Mouse (Mus musculus): Measurements from ENCODE around the gene Dmpk. TPM values are rescaled to one million over a fixed set of nuclear protein-coding genes. Genes with fewer than 3 reads are reported as not detected.

The Dmpk gene
- polyA plus RNA-seq, 1 experiment = 7.7 TPM

- Histone ChIP-seq H3K27me3 (replicated peaks) (no peaks in the 10 kb centered on the region), H3K4me3 (replicated peaks) (no peak overlapping the region), H3K4me1 (peaks cover 59% of the 10 kb centered on the region), H3K36me3 (replicated peaks; ENCODE audit: low read length) (peaks cover 62% of the 10 kb centered on the region), H3K9me3 (no peaks in the 10 kb centered on the region)
- TF ChIP-seq FLI1 (IDR thresholded peaks at IDR 0.05; ENCODE audit: low read length) = no peak
- TF ChIP-seq GATA1 (IDR thresholded peaks at IDR 0.05; ENCODE audit: borderline replicate concordance, low read length) = no peak
These were observed 45.7 kb downstream of the Dmpk start for GRCm38 (mm10) chr7:19129396-19129795.

GRCm38 (mm10) chr7:19130657-19131056 is 47.0 kb downstream of the Dmpk start:
- peaks cover 58% of the 10 kb centered on the region for H3K4me1 ChIP-seq
- H3K36me3 ChIP-seq (replicated peaks; ENCODE audit: low read length) = peaks cover 64% of the 10 kb centered on the region
- H3K4me3 ChIP-seq (replicated peaks) = peak overlapping the region; percentile 91
- TF ChIP-seq GATA1 (IDR thresholded peaks at IDR 0.05; ENCODE audit: borderline replicate concordance, low read length) (no peak), FLI1 (IDR thresholded peaks at IDR 0.05; ENCODE audit: low read length) (no peak)
- H3K9me3 ChIP-seq = no peaks in the 10 kb centered on the region
- H3K27me3 ChIP-seq (replicated peaks) = no peaks in the 10 kb centered on the region

- Histone ChIP-seq H3K36me3 (replicated peaks; ENCODE audit: low read length) (peaks cover 64% of the 10 kb centered on the region), H3K4me1 (peaks cover 56% of the 10 kb centered on the region), H3K4me3 (replicated peaks) (peak overlapping the region; percentile 91), H3K27me3 (replicated peaks) (no peaks in the 10 kb centered on the region), H3K9me3 (no peaks in the 10 kb centered on the region)
- TF ChIP-seq GATA1 (IDR thresholded peaks at IDR 0.05; ENCODE audit: borderline replicate concordance, low read length) (no peak), FLI1 (IDR thresholded peaks at IDR 0.05; ENCODE audit: low read length) (0 out of 2 replicates have a peak, but pooled peaks have one; percentile 40)
These were observed 47.7 kb downstream of the Dmpk start for GRCm38 (mm10) chr7:19131324-19131848.

- H3K9me3 ChIP-seq = no peaks in the 10 kb centered on the region
- H3K27me3 ChIP-seq (replicated peaks) = no peaks in the 10 kb centered on the region
- no peak for TF ChIP-seq FLI1 (IDR thresholded peaks at IDR 0.05; ENCODE audit: low read length)
- no peak for TF ChIP-seq GATA1 (IDR thresholded peaks at IDR 0.05; ENCODE audit: borderline replicate concordance, low read length)
- H3K4me1 ChIP-seq = peaks cover 28% of the 10 kb centered on the region
- no peak overlapping the region for H3K4me3 ChIP-seq (replicated peaks)
- H3K36me3 ChIP-seq (replicated peaks; ENCODE audit: low read length) = peaks cover 77% of the 10 kb centered on the region
These were observed 52.5 kb downstream of the Dmpk start for GRCm38 (mm10) chr7:19136168-19136567.

GRCm38 (mm10) chr7:19136673-19137334 is 53.2 kb downstream of the Dmpk start:
- TF ChIP-seq GATA1 (IDR thresholded peaks at IDR 0.05; ENCODE audit: borderline replicate concordance, low read length) = no peak
- TF ChIP-seq FLI1 (IDR thresholded peaks at IDR 0.05; ENCODE audit: low read length) = no peak
- Histone ChIP-seq H3K36me3 (replicated peaks; ENCODE audit: low read length) (peaks cover 81% of the 10 kb centered on the region), H3K4me1 (peaks cover 27% of the 10 kb centered on the region), H3K27me3 (replicated peaks) (no peaks in the 10 kb centered on the region), H3K4me3 (replicated peaks) (no peak overlapping the region), H3K9me3 (no peaks in the 10 kb centered on the region)

GRCm38 (mm10) chr7:19137380-19137779 is 53.7 kb downstream of the Dmpk start:
- no peaks in the 10 kb centered on the region for H3K27me3 ChIP-seq (replicated peaks)
- peaks cover 85% of the 10 kb centered on the region for H3K36me3 ChIP-seq (replicated peaks; ENCODE audit: low read length)
- H3K9me3 ChIP-seq = no peaks in the 10 kb centered on the region
- TF ChIP-seq FLI1 (IDR thresholded peaks at IDR 0.05; ENCODE audit: low read length) (no peak), GATA1 (IDR thresholded peaks at IDR 0.05; ENCODE audit: borderline replicate concordance, low read length) (no peak)
- no peak overlapping the region for H3K4me3 ChIP-seq (replicated peaks)
- H3K4me1 ChIP-seq = peaks cover 22% of the 10 kb centered on the region

Other genes with a start within 250 kb of the Dmpk start
- gene Mill2, start 243.9 kb upstream of the Dmpk start, polyA plus RNA-seq (2012; ENCODE audit: insufficient read depth, low replicate concordance) = 0.79 TPM in 1 of 2 replicates, not detected in the other
- 14.1 TPM in 1 of 2 replicates, not detected in the other for gene Pglyrp1, start 212.5 kb upstream of the Dmpk start, polyA plus RNA-seq (2012; ENCODE audit: insufficient read depth, low replicate concordance)
- gene Ccdc61, start 173.4 kb upstream of the Dmpk start, polyA plus RNA-seq (2012; ENCODE audit: insufficient read depth, low replicate concordance) = 55.0 and 80.2 TPM in 2 replicates
- gene Nova2, start 158.0 kb upstream of the Dmpk start, polyA plus RNA-seq (2012; ENCODE audit: insufficient read depth, low replicate concordance) = 0.02 and 0.64 TPM in 2 replicates
- not detected in 2 replicates for gene Nanos2, start 96.4 kb upstream of the Dmpk start, polyA plus RNA-seq (2012; ENCODE audit: insufficient read depth, low replicate concordance)
- gene Mypop, start 92.6 kb upstream of the Dmpk start, polyA plus RNA-seq (2012; ENCODE audit: insufficient read depth, low replicate concordance) = 2.5 and 6.7 TPM in 2 replicates
- 53.2 and 120 TPM in 2 replicates for gene Irf2bp1, start 79.8 kb upstream of the Dmpk start, polyA plus RNA-seq (2012; ENCODE audit: insufficient read depth, low replicate concordance)
- gene Foxa3, start 60.3 kb upstream of the Dmpk start, polyA plus RNA-seq (2012; ENCODE audit: insufficient read depth, low replicate concordance) = not detected in 2 replicates
- 176 and 205 TPM in 2 replicates for gene Sympk, start 59.5 kb upstream of the Dmpk start, polyA plus RNA-seq (2012; ENCODE audit: insufficient read depth, low replicate concordance)
- not detected in 2 replicates for gene Rsph6a, start 29.2 kb upstream of the Dmpk start, polyA plus RNA-seq (2012; ENCODE audit: insufficient read depth, low replicate concordance)
- gene Dmwd, start 7.6 kb upstream of the Dmpk start, polyA plus RNA-seq (2012; ENCODE audit: insufficient read depth, low replicate concordance) = 13.4 and 30.3 TPM in 2 replicates
- gene Six5, start 10.7 kb downstream of the Dmpk start, polyA plus RNA-seq (2012; ENCODE audit: insufficient read depth, low replicate concordance) = 11.5 and 23.2 TPM in 2 replicates
- gene Gm4969, start 34.5 kb downstream of the Dmpk start, polyA plus RNA-seq (2012; ENCODE audit: insufficient read depth, low replicate concordance) = not detected in 2 replicates
- gene Fbxo46, start 36.0 kb downstream of the Dmpk start, polyA plus RNA-seq (2012; ENCODE audit: insufficient read depth, low replicate concordance) = 28.9 and 35.0 TPM in 2 replicates
- gene Qpctl, start 65.4 kb downstream of the Dmpk start, polyA plus RNA-seq (2012; ENCODE audit: insufficient read depth, low replicate concordance) = 5.0 and 11.8 TPM in 2 replicates
- 50.5 and 69.4 TPM in 2 replicates for gene Snrpd2, start 65.9 kb downstream of the Dmpk start, polyA plus RNA-seq (2012; ENCODE audit: insufficient read depth, low replicate concordance)
- gene Gipr, start 82.3 kb downstream of the Dmpk start, polyA plus RNA-seq (2012; ENCODE audit: insufficient read depth, low replicate concordance) = 1.2 TPM in 2 replicates
- 53.9 and 56.3 TPM in 2 replicates for gene Eml2, start 92.6 kb downstream of the Dmpk start, polyA plus RNA-seq (2012; ENCODE audit: insufficient read depth, low replicate concordance)
- gene Gpr4, start 128.7 kb downstream of the Dmpk start, polyA plus RNA-seq (2012; ENCODE audit: insufficient read depth, low replicate concordance) = 0.03 TPM in 1 of 2 replicates, not detected in the other
- gene Opa3, start 144.5 kb downstream of the Dmpk start, polyA plus RNA-seq (2012; ENCODE audit: insufficient read depth, low replicate concordance) = 7.3 and 11.6 TPM in 2 replicates
- gene Vasp, start 188.0 kb downstream of the Dmpk start, polyA plus RNA-seq (2012; ENCODE audit: insufficient read depth, low replicate concordance) = 828 and 2,423 TPM in 2 replicates
- not detected in 2 replicates for gene Ppm1n, start 196.2 kb downstream of the Dmpk start, polyA plus RNA-seq (2012; ENCODE audit: insufficient read depth, low replicate concordance)
- gene Rtn2, start 198.8 kb downstream of the Dmpk start, polyA plus RNA-seq (2012; ENCODE audit: insufficient read depth, low replicate concordance) = 6.1 and 8.4 TPM in 2 replicates
- 12.9 and 33.1 TPM in 2 replicates for gene Fosb, start 226.2 kb downstream of the Dmpk start, polyA plus RNA-seq (2012; ENCODE audit: insufficient read depth, low replicate concordance)

Data from megakaryocyte, embryonic 14.5 days (primary cell).